Mouse (Mus musculus): ENCODE results near the gene Zfp780b. TPM values are rescaled to one million over a fixed set of nuclear protein-coding genes. Genes with fewer than 3 reads are reported as not detected.
"Not testable (repeated sequence)": the region's sequence is repeated elsewhere in the genome, so short reads cannot be mapped to it uniquely, and the experiment has no call there.

The Zfp780b gene
- polyA plus RNA-seq, 1 experiment from 2014 or later = 13.6 TPM

DNA sequence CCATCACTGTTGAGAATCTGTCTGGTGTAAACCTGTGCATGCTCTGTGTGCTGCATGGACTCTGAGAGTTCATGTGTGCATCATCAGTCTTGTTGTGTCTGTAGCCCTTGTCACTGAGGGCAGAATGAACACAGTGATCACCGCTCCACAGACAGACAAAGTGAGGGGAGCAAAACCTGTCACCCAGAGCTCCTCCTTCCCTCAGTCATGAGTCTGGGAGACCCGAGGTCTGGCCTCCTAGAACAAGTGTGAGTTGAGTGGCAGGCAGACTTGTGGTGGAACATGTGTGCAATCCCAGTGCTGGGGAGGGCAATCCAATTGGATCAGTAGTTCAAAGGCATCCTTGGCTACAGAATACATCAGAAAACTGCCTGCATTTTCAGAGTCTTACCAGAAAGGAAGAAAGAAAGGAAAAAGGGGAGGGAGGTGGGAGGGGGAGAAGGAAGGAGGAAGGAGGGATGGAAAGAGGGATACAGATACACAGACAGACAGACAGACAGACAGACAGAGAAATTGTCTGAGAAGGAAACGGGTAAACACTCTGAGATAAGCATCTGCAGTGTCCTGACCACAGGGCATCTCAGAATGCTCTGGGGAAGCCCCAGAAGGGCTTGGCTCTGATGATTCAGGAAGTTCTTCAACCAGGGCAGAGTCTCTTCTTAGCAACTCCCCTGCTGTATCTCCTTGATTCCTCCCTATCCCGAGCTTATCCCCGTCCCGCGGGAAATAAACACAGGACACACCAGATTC lies 45.7 kb downstream of the Zfp780b start:
- no peak overlapping the region for H3K27ac ChIP-seq (ENCODE audit: low read length)
- no peaks in the 10 kb centered on the region for H3K9me3 ChIP-seq (ENCODE audit: control insufficient read depth, low read length)
- H3K9ac ChIP-seq (ENCODE audit: low read depth, low read length) = peak overlapping the region; percentile 51
- H3K4me3 ChIP-seq (ENCODE audit: low read length) = peak overlapping the region; percentile 32
- no peaks in the 10 kb centered on the region for H3K27me3 ChIP-seq (replicated peaks; ENCODE audit: control insufficient read depth, insufficient read depth, low read length)
- H3K4me1 ChIP-seq (ENCODE audit: control insufficient read depth, insufficient read depth, low read length) = peaks cover 8% of the 10 kb centered on the region
- ATAC-seq = peak; percentile 81
- 18% methylated on average over 7 of the region's 7 CpGs for WGBS
- peak overlapping the region; percentile 48 for H3K4me2 ChIP-seq (ENCODE audit: low read depth, low read length)
- no peaks in the 10 kb centered on the region for H3K36me3 ChIP-seq (ENCODE audit: control insufficient read depth, insufficient read depth, low read length)

DNA sequence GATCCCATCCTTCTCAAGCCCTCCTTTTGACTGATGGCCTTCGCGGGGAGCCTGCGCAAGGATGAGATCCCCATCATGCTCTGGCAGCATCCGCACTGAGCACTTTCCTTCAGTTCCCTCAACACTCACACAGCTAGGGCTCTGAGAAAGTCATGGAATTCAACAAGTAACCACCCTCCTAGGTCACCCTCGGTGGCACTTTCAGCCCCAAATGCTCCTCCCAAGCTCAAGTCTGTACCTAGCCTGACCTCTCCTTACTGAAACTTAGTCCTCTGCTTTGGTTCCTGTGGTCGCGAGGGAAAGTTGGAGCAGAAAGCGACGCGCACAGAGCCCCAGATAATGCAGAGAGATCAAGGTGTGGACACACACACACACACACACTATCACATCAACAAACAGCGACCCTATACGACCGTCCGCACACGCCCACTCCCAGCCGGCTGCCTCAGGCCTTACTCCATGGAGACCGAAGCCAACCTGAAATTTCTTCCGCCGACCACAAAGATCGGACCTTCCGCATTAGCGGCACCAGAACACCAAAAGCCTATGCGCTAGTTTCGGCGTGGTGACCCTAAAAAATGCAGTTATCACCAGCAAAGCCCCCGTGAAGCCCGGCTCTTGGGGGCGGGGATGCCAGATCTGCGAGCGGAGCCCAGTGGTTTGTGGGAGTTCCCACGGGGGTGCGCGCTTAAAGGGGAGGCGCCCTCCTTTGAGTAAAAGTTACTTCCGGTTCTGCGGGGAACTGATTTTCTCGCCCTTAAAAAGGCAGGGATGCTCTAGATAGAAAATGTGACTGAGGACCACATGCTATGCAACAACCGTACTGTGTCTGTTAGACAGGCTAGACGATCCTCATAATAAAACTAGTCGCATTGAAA lies 49.9 kb downstream of the Zfp780b start, which contains the start of gene Zfp974:
Gene Zfp974 (minus strand): TSS at position 643 of the 878 bp plus-strand sequence.
- 5% methylated on average over 40 of the region's 40 CpGs for WGBS
- Histone ChIP-seq H3K4me3 (ENCODE audit: low read length) (peak within 1 kb of the TSS; percentile 76), H3K27ac (ENCODE audit: low read length) (peak within 1 kb of the TSS; percentile 14; the same call in 1 of the 2 replicates), H3K4me1 (ENCODE audit: control insufficient read depth, insufficient read depth, low read length) (peaks cover 8% of the 10 kb centered on the region), H3K9ac (ENCODE audit: low read depth, low read length) (peak within 1 kb of the TSS; percentile 82), H3K27me3 (replicated peaks; ENCODE audit: control insufficient read depth, insufficient read depth, low read length) (no peaks in the 10 kb centered on the region), H3K36me3 (ENCODE audit: control insufficient read depth, insufficient read depth, low read length) (no peaks in the 10 kb centered on the region), H3K9me3 (ENCODE audit: control insufficient read depth, low read length) (no peaks in the 10 kb centered on the region), H3K4me2 (ENCODE audit: low read depth, low read length) (peak within 1 kb of the TSS; percentile 93)
- ATAC-seq = peak; percentile 92

DNA sequence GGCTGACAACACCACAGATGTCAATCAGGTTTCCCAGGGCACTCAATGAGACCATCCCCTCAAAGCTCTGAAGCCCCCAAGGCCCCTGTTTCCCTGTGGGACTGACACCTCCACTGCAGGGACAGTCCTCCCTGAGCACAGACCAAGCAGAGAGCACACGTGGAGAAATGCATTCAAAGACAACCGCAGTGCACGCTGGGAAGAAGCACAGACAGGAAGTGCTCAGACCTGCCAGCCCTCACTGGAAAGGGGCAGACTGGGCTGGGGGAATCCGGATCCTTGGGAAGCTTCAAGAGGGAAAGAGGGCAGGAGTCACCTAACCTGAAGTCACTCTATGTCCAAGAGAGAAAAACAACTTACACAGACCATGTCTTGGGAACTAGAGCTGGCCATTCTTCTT lies 51.9 kb downstream of the Zfp780b start:
- not testable (repeated sequence) for ATAC-seq; H3K9ac ChIP-seq (ENCODE audit: low read depth, low read length); H3K4me3 ChIP-seq (ENCODE audit: low read length); H3K27ac ChIP-seq (ENCODE audit: low read length); H3K4me2 ChIP-seq (ENCODE audit: low read depth, low read length); H3K4me1 ChIP-seq (ENCODE audit: control insufficient read depth, insufficient read depth, low read length); H3K36me3 ChIP-seq (ENCODE audit: control insufficient read depth, insufficient read depth, low read length); H3K27me3 ChIP-seq (replicated peaks; ENCODE audit: control insufficient read depth, insufficient read depth, low read length); H3K9me3 ChIP-seq (ENCODE audit: control insufficient read depth, low read length)
- WGBS = 30% methylated on average over 4 of the region's 4 CpGs

DNA sequence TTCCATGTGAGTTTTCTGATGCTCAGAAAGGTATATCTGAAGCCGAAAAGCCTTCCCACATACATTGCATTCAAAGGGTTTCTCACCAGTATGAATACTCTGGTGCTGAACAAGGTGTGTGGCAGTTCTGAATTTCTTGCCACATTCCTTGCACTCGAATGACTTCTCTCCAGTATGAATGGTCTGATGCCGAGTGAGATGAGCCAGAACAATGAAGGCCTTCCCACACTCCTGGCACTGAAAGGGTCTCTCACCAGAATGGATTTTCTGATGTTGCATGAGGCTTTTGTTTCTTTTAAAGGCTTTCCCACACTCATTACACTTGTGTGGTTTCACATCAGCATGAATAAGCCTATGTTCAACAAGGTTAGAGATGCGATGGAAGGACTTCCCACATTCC lies 68.0 kb downstream of the Zfp780b start:
- 85% methylated on average over 3 of the region's 4 CpGs for WGBS
- H3K27me3 ChIP-seq (replicated peaks; ENCODE audit: control insufficient read depth, insufficient read depth, low read length); H3K9ac ChIP-seq (ENCODE audit: low read depth, low read length); H3K4me3 ChIP-seq (ENCODE audit: low read length); ATAC-seq; H3K4me1 ChIP-seq (ENCODE audit: control insufficient read depth, insufficient read depth, low read length); H3K4me2 ChIP-seq (ENCODE audit: low read depth, low read length); H3K27ac ChIP-seq (ENCODE audit: low read length); H3K9me3 ChIP-seq (ENCODE audit: control insufficient read depth, low read length); H3K36me3 ChIP-seq (ENCODE audit: control insufficient read depth, insufficient read depth, low read length): not testable (repeated sequence)

Other genes with a start within 250 kb of the Zfp780b start
- gene Zfp60, start 247.8 kb downstream of the Zfp780b start, polyA plus RNA-seq (2015; fragmentation: Nextera tagmentation; extraction: Ambion mirVana) = 18.3 and 19.3 TPM in 2 replicates
- 1.3 TPM in 2 replicates for gene Zfp626, start 172.0 kb downstream of the Zfp780b start, polyA plus RNA-seq (2015; fragmentation: Nextera tagmentation; extraction: Ambion mirVana)
- 6.0 and 6.2 TPM in 2 replicates for gene Zfp59, start 140.6 kb downstream of the Zfp780b start, polyA plus RNA-seq (2015; fragmentation: Nextera tagmentation; extraction: Ambion mirVana)
- 3.2 and 3.4 TPM in 2 replicates for gene Zfp607a, start 121.6 kb downstream of the Zfp780b start, polyA plus RNA-seq (2015; fragmentation: Nextera tagmentation; extraction: Ambion mirVana)
- 5.8 and 6.1 TPM in 2 replicates for gene Zfp974, start 49.7 kb downstream of the Zfp780b start, polyA plus RNA-seq (2015; fragmentation: Nextera tagmentation; extraction: Ambion mirVana)
- gene Zfp850, start 34.9 kb upstream of the Zfp780b start, polyA plus RNA-seq (2015; fragmentation: Nextera tagmentation; extraction: Ambion mirVana) = 2.5 and 2.9 TPM in 2 replicates
- 228 and 263 TPM in 2 replicates for gene Psmc4, start 70.9 kb upstream of the Zfp780b start, polyA plus RNA-seq (2015; fragmentation: Nextera tagmentation; extraction: Ambion mirVana)
- 169 and 217 TPM in 2 replicates for gene Fcgbp, start 92.1 kb upstream of the Zfp780b start, polyA plus RNA-seq (2015; fragmentation: Nextera tagmentation; extraction: Ambion mirVana)
- gene 9530053A07Rik, start 150.3 kb upstream of the Zfp780b start, polyA plus RNA-seq (2015; fragmentation: Nextera tagmentation; extraction: Ambion mirVana) = 0.06 and 0.10 TPM in 2 replicates
- 90.2 and 93.9 TPM in 2 replicates for gene Fbl, start 190.5 kb upstream of the Zfp780b start, polyA plus RNA-seq (2015; fragmentation: Nextera tagmentation; extraction: Ambion mirVana)
- gene Dyrk1b, start 200.3 kb upstream of the Zfp780b start, polyA plus RNA-seq (2015; fragmentation: Nextera tagmentation; extraction: Ambion mirVana) = 5.0 and 6.1 TPM in 2 replicates